Mouse (Mus musculus) bone marrow macrophage, adult 2 months (primary cell): ENCODE measurements around the gene Clpsl2.

ENCODE experiments used
- CTCF ChIP-seq: IDR thresholded peaks from 2 replicates; pipeline ENCODE4 v1.5.1; 2012; ENCODE audit warnings: low read depth, mild to moderate bottlenecking, low read length, moderate library complexity
- POLR2A ChIP-seq: IDR thresholded peaks from 2 replicates; pipeline ENCODE4 v1.6.1; 2012; ENCODE audit warnings: mild to moderate bottlenecking, low read depth, low read length, borderline replicate concordance

GRCm38 (mm10) chr17:28572941-28573340 lies 23.7 kb downstream of the Clpsl2 start:
- TF ChIP-seq CTCF (no peak), POLR2A (no peak)
